Mouse (Mus musculus) intestine, postnatal 0 days (tissue): ENCODE results near the gene Jph3. TPM values are rescaled to one million over a fixed set of nuclear protein-coding genes. Genes with fewer than 3 reads are reported as not detected.

ENCODE experiments used
- ATAC-seq: fragments of 200-750 bp; cut with Nextera tagmentation; 2 replicates; pipeline ENCODE4 v1.8.0; 2017; ENCODE audit warnings: mild to moderate bottlenecking, moderate TSS enrichment, moderate library complexity
- H3K27ac ChIP-seq: fragments of 300-500 bp; sonication (generic); 2 replicates; pipeline ENCODE4 v1.5.1; 2014; ENCODE audit warnings: mild to moderate bottlenecking, low read depth, low read length, moderate library complexity
- H3K27me3 ChIP-seq: fragments of 300-500 bp; sonication (generic); replicated peaks from 2 replicates; pipeline ENCODE4 v1.6.1; 2014; ENCODE audit warnings: low read length, mixed read lengths; ENCODE audit not compliant: control insufficient read depth, insufficient read depth
- H3K36me3 ChIP-seq: fragments of 300-500 bp; sonication (generic); 2 replicates; pipeline ENCODE4 v1.6.1; 2014; ENCODE audit warnings: mild to moderate bottlenecking, moderate library complexity; ENCODE audit not compliant: control insufficient read depth, insufficient read depth
- H3K4me1 ChIP-seq: fragments of 300-500 bp; sonication (generic); replicated peaks from 2 replicates; pipeline ENCODE4 v1.6.1; 2014; ENCODE audit warnings: antibody characterized with exemption, low read length, mixed read lengths; ENCODE audit not compliant: control insufficient read depth, insufficient read depth
- H3K4me2 ChIP-seq: fragments of 300-500 bp; sonication (generic); replicated peaks from 2 replicates; pipeline ENCODE4 v1.6.1; 2014; ENCODE audit warnings: low read depth, mild to moderate bottlenecking, moderate library complexity
- H3K4me3 ChIP-seq: fragments of 300-500 bp; sonication (generic); 2 replicates; pipeline ENCODE4 v1.5.1; 2014; ENCODE audit warnings: low read depth, low read length
- H3K9ac ChIP-seq: fragments of 300-500 bp; sonication (generic); 2 replicates; pipeline ENCODE4 v1.6.1; 2014; ENCODE audit warnings: mild to moderate bottlenecking, low read depth, low read length
- H3K9me3 ChIP-seq: fragments of 300-500 bp; sonication (generic); 2 replicates; pipeline ENCODE4 v1.6.1; 2016; ENCODE audit warnings: mixed run types; ENCODE audit not compliant: control insufficient read depth
- CTCF ChIP-seq: sonication (generic); IDR thresholded peaks from 2 replicates; pipeline ENCODE4 v1.5.1; 2016; ENCODE audit warnings: low read depth, mild to moderate bottlenecking, control low read depth, antibody characterized with exemption, moderate library complexity
- WGBS: fragments of 180-500 bp; shearing (Covaris S2); extraction: QIAGEN DNeasy Blood & Tissue Kit; methylation state at CpG from one replicate; pipeline ENCODE4 v1.1.7; 2014; 5-methylcytosine and 5-hydroxymethylcytosine counted together
- polyA plus RNA-seq: library from polyadenylated mRNA; unstranded; fragments of >200 nt; fragmentation: Nextera tagmentation; extraction: Ambion mirVana; gene quantifications from 2 replicates; pipeline ENCODE4 v1.2.1, GENCODE M21; 2015

Jph3 gene
- polyA plus RNA-seq, 1 experiment from 2014 or later: 2.8 TPM

DNA sequence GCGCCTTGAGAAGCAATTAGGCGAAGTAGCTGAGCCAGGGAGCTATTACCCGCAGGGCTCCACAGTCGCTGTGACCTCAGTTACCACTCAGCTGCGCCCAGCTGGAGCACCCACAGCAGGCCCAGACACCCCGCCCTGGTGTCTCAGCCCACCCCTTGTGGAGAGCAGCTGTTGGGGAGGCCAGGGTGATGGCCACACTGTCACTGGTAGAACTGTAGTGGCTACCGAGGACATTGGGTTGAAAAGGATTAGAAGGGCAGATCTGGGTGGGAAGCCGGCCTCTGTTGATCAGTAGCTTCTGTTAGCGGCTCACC is 34.2 kb downstream of the Jph3 start:
- no peaks in the 10 kb centered on the region for H3K4me1 ChIP-seq
- H3K9ac ChIP-seq: no peak overlapping the region
- no peaks in the 10 kb centered on the region for H3K9me3 ChIP-seq
- no peaks in the 10 kb centered on the region for H3K36me3 ChIP-seq
- H3K27me3 ChIP-seq: no peaks in the 10 kb centered on the region
- H3K4me2 ChIP-seq: no peak overlapping the region
- 57% methylated on average over 9 of the region's 9 CpGs for WGBS
- TF ChIP-seq CTCF: no peak
- H3K27ac ChIP-seq: no peak overlapping the region
- no peak for ATAC-seq
- H3K4me3 ChIP-seq: no peak overlapping the region

DNA sequence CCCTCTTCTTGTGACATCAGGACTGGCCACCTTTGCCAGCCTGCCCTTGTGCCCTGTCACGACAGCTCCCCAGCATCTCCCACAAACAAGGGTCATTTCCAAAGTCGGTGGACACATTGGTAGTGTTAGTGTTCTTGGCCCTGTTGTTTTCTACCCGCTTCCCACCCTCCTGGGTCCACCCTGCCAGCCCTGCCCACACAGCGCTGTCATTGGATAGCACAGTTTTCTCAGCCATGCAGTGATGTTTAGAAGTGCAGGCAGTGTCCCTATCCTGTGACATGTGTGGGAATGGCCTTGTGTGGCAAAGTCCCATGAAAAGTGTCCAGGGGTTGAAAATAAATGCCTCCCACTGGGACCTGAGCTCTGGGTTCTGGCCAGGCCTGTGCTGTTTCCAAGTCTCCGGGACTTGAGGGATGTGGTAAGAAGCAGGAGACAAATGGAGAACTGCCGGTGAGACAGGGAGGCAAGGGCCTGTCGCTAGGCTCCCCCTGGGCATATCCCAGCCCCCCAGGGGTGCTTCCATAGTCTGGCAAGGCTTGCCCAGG is 36.2 kb downstream of the Jph3 start:
- WGBS: 74% methylated on average over 7 of the region's 7 CpGs
- Histone ChIP-seq H3K4me2 (no peak overlapping the region), H3K4me1 (no peaks in the 10 kb centered on the region), H3K9me3 (no peaks in the 10 kb centered on the region), H3K9ac (no peak overlapping the region), H3K27me3 (no peaks in the 10 kb centered on the region), H3K27ac (no peak overlapping the region), H3K36me3 (no peaks in the 10 kb centered on the region), H3K4me3 (no peak overlapping the region)
- no peak for TF ChIP-seq CTCF
- ATAC-seq: no peak

DNA sequence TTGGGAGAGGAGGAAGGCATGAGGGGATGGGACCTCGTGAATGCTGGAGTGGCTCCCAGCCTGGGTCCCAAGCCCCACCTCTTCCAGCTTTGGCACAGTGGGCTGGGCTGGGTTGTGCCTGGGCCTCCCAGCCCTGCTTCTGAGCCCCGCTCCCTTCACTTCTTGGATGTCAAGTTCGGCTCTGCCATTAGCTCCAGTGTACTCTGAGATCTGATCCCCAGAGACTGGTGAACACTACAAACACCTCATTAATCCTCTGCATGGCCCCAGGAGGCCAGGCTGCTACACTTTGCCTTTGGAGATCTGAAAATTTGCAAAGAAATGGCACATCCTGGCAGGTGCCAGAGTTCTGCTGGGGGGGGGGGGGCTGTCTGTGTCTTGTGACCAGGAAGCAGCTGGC is 39.7 kb downstream of the Jph3 start:
- H3K9me3 ChIP-seq: no peaks in the 10 kb centered on the region
- 68% methylated on average over 3 of the region's 3 CpGs for WGBS
- no peaks in the 10 kb centered on the region for H3K27me3 ChIP-seq
- H3K4me1 ChIP-seq: no peaks in the 10 kb centered on the region
- no peak for ATAC-seq
- TF ChIP-seq CTCF: no peak
- no peak overlapping the region for H3K4me3 ChIP-seq
- H3K36me3 ChIP-seq: no peaks in the 10 kb centered on the region
- H3K4me2 ChIP-seq: no peak overlapping the region
- H3K9ac ChIP-seq: no peak overlapping the region
- no peak overlapping the region for H3K27ac ChIP-seq

DNA sequence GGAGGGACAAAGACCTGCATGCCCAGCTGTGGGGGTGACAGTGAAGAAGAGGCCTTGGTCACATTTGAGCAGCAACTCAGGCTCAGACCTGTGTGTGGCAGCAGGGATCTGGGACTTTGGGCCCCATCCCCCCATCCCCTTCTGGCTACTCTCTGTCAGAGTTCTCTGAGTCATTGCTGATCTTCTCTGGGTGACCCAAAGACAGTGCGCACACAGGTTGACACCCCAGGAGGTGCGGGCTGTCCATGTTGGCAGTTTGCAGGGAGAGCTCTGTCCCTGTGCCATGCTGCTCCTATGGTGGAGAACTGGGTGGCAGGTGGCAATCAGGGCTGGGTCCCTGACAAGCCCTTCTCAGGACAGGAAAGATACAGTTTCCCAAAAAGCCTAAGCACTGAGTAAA is 40.2 kb downstream of the Jph3 start:
- Histone ChIP-seq H3K9me3 (no peaks in the 10 kb centered on the region), H3K9ac (no peak overlapping the region), H3K4me1 (no peaks in the 10 kb centered on the region), H3K36me3 (no peaks in the 10 kb centered on the region), H3K27ac (no peak overlapping the region), H3K4me3 (no peak overlapping the region), H3K27me3 (no peaks in the 10 kb centered on the region), H3K4me2 (no peak overlapping the region)
- no peak for TF ChIP-seq CTCF
- no peak for ATAC-seq
- 87% methylated on average over 2 of the region's 2 CpGs for WGBS

DNA sequence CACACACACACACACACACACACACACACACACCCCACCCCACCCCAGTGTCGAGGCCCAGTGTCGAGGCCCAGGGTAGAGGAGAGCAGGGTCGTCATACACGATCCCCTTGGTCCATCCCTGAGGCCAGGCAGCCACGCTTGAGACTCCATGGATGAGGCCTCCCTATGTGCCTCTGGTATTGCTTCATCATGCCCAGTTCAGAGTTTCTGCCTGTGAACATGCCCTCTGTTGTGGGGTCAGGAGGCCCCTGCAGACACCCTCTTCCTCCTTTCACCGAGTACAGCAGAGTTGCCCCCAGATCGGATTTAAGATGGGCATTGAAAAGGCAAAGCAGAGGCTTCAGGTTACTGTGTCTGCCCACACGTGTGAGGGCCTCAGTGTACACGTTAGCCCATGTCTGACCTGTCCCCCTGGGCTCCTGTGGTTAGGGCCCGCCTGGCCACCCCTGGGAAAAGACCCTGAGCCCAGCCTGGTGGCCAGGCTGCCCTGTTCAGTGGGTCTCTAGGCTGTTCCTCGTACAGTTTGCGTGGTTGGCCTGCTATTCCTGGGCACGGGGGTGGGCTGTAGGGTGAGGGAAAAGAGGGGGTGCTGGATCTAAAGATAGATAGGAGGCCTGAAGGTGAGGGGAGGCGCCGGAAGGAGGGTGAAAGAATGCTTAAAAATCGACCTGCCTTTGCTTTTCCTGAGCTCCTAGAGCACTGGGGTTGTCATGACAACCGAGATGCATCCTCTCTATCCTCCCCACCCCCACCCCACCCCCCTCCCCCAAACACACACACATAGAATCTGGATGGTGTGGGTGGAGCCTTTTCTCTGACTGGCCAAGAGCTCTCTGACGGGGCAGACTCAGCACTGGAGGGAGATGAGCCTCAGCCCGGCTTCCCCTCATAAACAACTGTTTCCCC is 41.7 kb downstream of the Jph3 start:
- H3K27me3 ChIP-seq: no peaks in the 10 kb centered on the region
- H3K9me3 ChIP-seq: no peaks in the 10 kb centered on the region
- no peaks in the 10 kb centered on the region for H3K36me3 ChIP-seq
- H3K4me1 ChIP-seq: no peaks in the 10 kb centered on the region
- WGBS: 32% methylated on average over 19 of the region's 19 CpGs
- no peak overlapping the region for H3K4me2 ChIP-seq
- H3K27ac ChIP-seq: no peak overlapping the region
- TF ChIP-seq CTCF: no peak
- ATAC-seq: no peak; the same call in 1 of the 2 replicates
- H3K4me3 ChIP-seq: no peak overlapping the region
- H3K9ac ChIP-seq: no peak overlapping the region

DNA sequence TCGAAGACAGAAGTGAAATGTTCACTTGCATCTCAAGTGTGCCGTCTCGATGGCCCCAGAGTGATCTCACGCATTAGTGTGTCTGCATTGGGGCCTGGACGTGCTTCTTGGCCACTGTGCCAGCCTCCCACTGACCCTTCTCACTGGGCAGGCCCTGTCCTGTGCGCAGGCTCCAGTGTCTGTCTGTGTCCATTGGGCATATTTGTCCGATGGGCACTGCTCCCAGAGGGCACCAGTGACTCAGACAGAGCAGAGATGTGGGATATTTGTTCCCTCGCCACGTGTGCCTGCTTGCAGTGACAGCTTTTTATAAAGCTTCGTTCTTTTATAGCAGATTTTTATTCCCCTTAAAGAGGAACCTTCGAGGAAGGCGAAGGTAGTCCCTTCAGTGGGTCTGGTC is 44.5 kb downstream of the Jph3 start:
- H3K27ac ChIP-seq: no peak overlapping the region
- no peaks in the 10 kb centered on the region for H3K36me3 ChIP-seq
- WGBS: 86% methylated on average over 12 of the region's 12 CpGs
- H3K4me1 ChIP-seq: no peaks in the 10 kb centered on the region
- H3K4me2 ChIP-seq: no peak overlapping the region
- no peak overlapping the region for H3K9ac ChIP-seq
- no peak for ATAC-seq
- H3K9me3 ChIP-seq: no peaks in the 10 kb centered on the region
- no peak for TF ChIP-seq CTCF
- H3K27me3 ChIP-seq: no peaks in the 10 kb centered on the region
- H3K4me3 ChIP-seq: no peak overlapping the region
